Mouse (Mus musculus): ENCODE results near the gene Atp5g2. TPM values are rescaled to one million over a fixed set of nuclear protein-coding genes. Genes with fewer than 3 reads are reported as not detected.

The Atp5g2 gene
- polyA plus RNA-seq (2021) = 24.7 TPM

GRCm38 (mm10) chr15:102672215-102673071, at the start of gene Atp5g2:
TSS of gene Atp5g2 (minus strand) at chr15:102672352.
- ChIA-PET CTCF (interaction anchor here (1.0 to 1.6 kb wide), 2 partner anchors 11 to 20 kb away, joined by 3 to 4 read pairs; no protein-coding TSS in a partner anchor), POLR2A (no interaction called here)
- DNase-seq (ENCODE audit: low read depth, low spot score) (no peak), ATAC-seq (no peak)
- H3K27me3 ChIP-seq = no peaks in the 10 kb centered on the region
- in situ Hi-C loops (cut with MboI; ENCODE audit: low pct_unique_long_range_greater_than_20kb) = no loop called here
- TF ChIP-seq CTCF (IDR thresholded peaks at IDR 0.05) = no peak

GRCm38 (mm10) chr15:102721016-102721898, 49.1 kb upstream of the Atp5g2 start:
- no peaks in the 10 kb centered on the region for H3K27me3 ChIP-seq
- in situ Hi-C loops (cut with MboI; ENCODE audit: low pct_unique_long_range_greater_than_20kb) = no loop called here
- CTCF ChIA-PET = interaction anchor here (1.1 to 5.0 kb wide), 5 partner anchors 11 to 28 kb away, joined by 3 to 29 read pairs (median 6); no protein-coding TSS in a partner anchor
- DNase-seq (ENCODE audit: low read depth, low spot score) (no peak), ATAC-seq (no peak)
- no peak for TF ChIP-seq CTCF (IDR thresholded peaks at IDR 0.05)
- POLR2A ChIA-PET = interaction anchor here (0.8 to 1.0 kb wide), 2 partner anchors 12 to 18 kb away, joined by 3 to 4 read pairs; no protein-coding TSS in a partner anchor

- TF ChIP-seq CTCF (IDR thresholded peaks at IDR 0.05) = no peak
- CTCF ChIA-PET = interaction anchor here (0.9 to 1.9 kb wide), 3 partner anchors 13 to 26 kb away, joined by 3 to 6 read pairs (median 3); no protein-coding TSS in a partner anchor
- no peak for DNase-seq (ENCODE audit: low read depth, low spot score)
- POLR2A ChIA-PET = interaction anchor here (1.0 kb wide), 1 partner anchor 12 kb away, joined by 3 read pairs; no protein-coding TSS in a partner anchor
- no peaks in the 10 kb centered on the region for H3K27me3 ChIP-seq
- in situ Hi-C loops (cut with MboI; ENCODE audit: low pct_unique_long_range_greater_than_20kb) = no loop called here
- ATAC-seq = no peak
These were observed 44.0 kb upstream of the Atp5g2 start for GRCm38 (mm10) chr15:102716132-102716531.

GRCm38 (mm10) chr15:102707736-102708269, 35.7 kb upstream of the Atp5g2 start:
- POLR2A ChIA-PET = no interaction called here
- CTCF ChIA-PET = interaction anchor here (1.8 to 2.0 kb wide), 2 partner anchors 15 to 30 kb away, joined by 4 to 5 read pairs; no protein-coding TSS in a partner anchor
- DNase-seq (ENCODE audit: low read depth, low spot score) (no peak), ATAC-seq (no peak)
- H3K27me3 ChIP-seq = no peaks in the 10 kb centered on the region
- in situ Hi-C loops (cut with MboI; ENCODE audit: low pct_unique_long_range_greater_than_20kb) = no loop called here
- TF ChIP-seq CTCF (IDR thresholded peaks at IDR 0.05) = no peak

GRCm38 (mm10) chr15:102705923-102706503, 33.9 kb upstream of the Atp5g2 start:
- H3K27me3 ChIP-seq = no peaks in the 10 kb centered on the region
- in situ Hi-C loops (cut with MboI; ENCODE audit: low pct_unique_long_range_greater_than_20kb) = no loop called here
- ATAC-seq (no peak), DNase-seq (ENCODE audit: low read depth, low spot score) (no peak)
- ChIA-PET CTCF (interaction anchor here (1.0 to 1.4 kb wide), 3 partner anchors 9 to 33 kb away, joined by 3 to 4 read pairs (median 3); no protein-coding TSS in a partner anchor), POLR2A (no interaction called here)
- TF ChIP-seq CTCF (IDR thresholded peaks at IDR 0.05) = no peak

GRCm38 (mm10) chr15:102705226-102705894, 33.2 kb upstream of the Atp5g2 start:
- POLR2A ChIA-PET = no interaction called here
- no peaks in the 10 kb centered on the region for H3K27me3 ChIP-seq
- CTCF ChIA-PET = interaction anchor here (1.0 to 1.5 kb wide), 7 partner anchors 10 to 36 kb away, joined by 3 to 7 read pairs (median 3); no protein-coding TSS in a partner anchor
- in situ Hi-C loops (cut with MboI; ENCODE audit: low pct_unique_long_range_greater_than_20kb) = no loop called here
- ATAC-seq (no peak), DNase-seq (ENCODE audit: low read depth, low spot score) (no peak)
- no peak for TF ChIP-seq CTCF (IDR thresholded peaks at IDR 0.05)

GRCm38 (mm10) chr15:102704806-102705205, 32.7 kb upstream of the Atp5g2 start:
- H3K27me3 ChIP-seq = no peaks in the 10 kb centered on the region
- in situ Hi-C loops (cut with MboI; ENCODE audit: low pct_unique_long_range_greater_than_20kb) = loop anchor here (5.0 kb wide), 1 partner anchor 37 kb away; no protein-coding TSS in a partner anchor
- POLR2A ChIA-PET = interaction anchor here (0.8 kb wide), 1 partner anchor 11 kb away, joined by 3 read pairs; no protein-coding TSS in a partner anchor

GRCm38 (mm10) chr15:102702972-102703371, 30.8 kb upstream of the Atp5g2 start:
- H3K27me3 ChIP-seq = no peaks in the 10 kb centered on the region
- CTCF ChIA-PET = interaction anchor here (1.0 to 2.1 kb wide), 4 partner anchors 9 to 39 kb away, joined by 3 to 8 read pairs (median 5); no protein-coding TSS in a partner anchor
- DNase-seq (ENCODE audit: low read depth, low spot score) = no peak
- no peak for TF ChIP-seq CTCF (IDR thresholded peaks at IDR 0.05)
- POLR2A ChIA-PET = interaction anchor here (1.1 kb wide), 1 partner anchor 19 kb away, joined by 3 read pairs; no protein-coding TSS in a partner anchor
- ATAC-seq = no peak
- in situ Hi-C loops (cut with MboI; ENCODE audit: low pct_unique_long_range_greater_than_20kb) = loop anchor here (5.0 kb wide), 1 partner anchor 39 kb away; no protein-coding TSS in a partner anchor

More at GRCm38 (mm10) chr15:102704806-102705205, 32.7 kb upstream of the Atp5g2 start:
- ATAC-seq (no peak), DNase-seq (ENCODE audit: low read depth, low spot score) (no peak)
- no peak for TF ChIP-seq CTCF (IDR thresholded peaks at IDR 0.05)
- CTCF ChIA-PET = interaction anchor here (1.1 to 1.5 kb wide), 5 partner anchors 12 to 37 kb away, joined by 3 to 7 read pairs (median 4); no protein-coding TSS in a partner anchor

- in situ Hi-C loops (cut with MboI; ENCODE audit: low pct_unique_long_range_greater_than_20kb) = no loop called here
- DNase-seq (ENCODE audit: low read depth, low spot score) (no peak), ATAC-seq (peak; percentile 38)
- POLR2A ChIA-PET = no interaction called here
- TF ChIP-seq CTCF (IDR thresholded peaks at IDR 0.05) = peak; percentile 99
- CTCF ChIA-PET = interaction anchor here (0.6 to 5.6 kb wide), 9 partner anchors 10 to 47 kb away, joined by 3 to 78 read pairs (median 3); partner anchors contain the start of gene Calcoco1
- peaks cover 25% of the 10 kb centered on the region for H3K27me3 ChIP-seq
These were observed 26.0 kb upstream of the Atp5g2 start for GRCm38 (mm10) chr15:102698193-102698592.

Data from Patski (cell line).